Mouse (Mus musculus) forebrain, embryonic 14.5 days (tissue): ENCODE data around the gene Cd86. TPM values are rescaled to one million over a fixed set of nuclear protein-coding genes. Genes with fewer than 3 reads are reported as not detected.

Experiments used
- ATAC-seq: fragments of 200-750 bp; cut with Nextera tagmentation; 2 replicates; pipeline ENCODE4 v1.8.0; 2017; ENCODE audit warnings: mild to moderate bottlenecking, moderate library complexity
- DNase-seq: peaks from one replicate; pipeline ENCODE4 v3.0.0-alpha.2; 2015; ENCODE audit warnings: low spot score
- H3K27ac ChIP-seq: fragments of 300-500 bp; sonication (generic); 2 replicates; pipeline ENCODE4 v1.5.1; 2014; ENCODE audit warnings: low read depth, mild to moderate bottlenecking, control low read depth, low read length, moderate library complexity
- H3K27me3 ChIP-seq: fragments of 300-500 bp; sonication (generic); replicated peaks from 2 replicates; pipeline ENCODE4 v1.6.1; 2014; ENCODE audit warnings: low read length, control low read depth, mixed read lengths; ENCODE audit not compliant: control insufficient read depth, insufficient read depth
- H3K36me3 ChIP-seq: fragments of 300-500 bp; sonication (generic); 2 replicates; pipeline ENCODE4 v1.6.1; 2014; ENCODE audit warnings: low read length, control low read depth; ENCODE audit not compliant: control insufficient read depth, insufficient read depth
- H3K4me1 ChIP-seq: fragments of 300-500 bp; sonication (generic); 2 replicates; pipeline ENCODE4 v1.6.1; 2014; ENCODE audit warnings: antibody characterized with exemption, low read length, control low read depth; ENCODE audit not compliant: control insufficient read depth, insufficient read depth
- H3K4me2 ChIP-seq: fragments of 300-500 bp; sonication (generic); 2 replicates; pipeline ENCODE4 v1.6.1; 2014; ENCODE audit warnings: mild to moderate bottlenecking, control low read depth, low read length
- H3K4me3 ChIP-seq: fragments of 300-500 bp; sonication (generic); 2 replicates; pipeline ENCODE4 v1.5.1; 2014; ENCODE audit warnings: low read depth, low read length, control low read depth
- H3K9ac ChIP-seq: fragments of 300-500 bp; sonication (generic); 2 replicates; pipeline ENCODE4 v1.6.1; 2014; ENCODE audit warnings: mild to moderate bottlenecking, low read length, control low read depth, moderate library complexity
- H3K9me3 ChIP-seq: fragments of 300-500 bp; sonication (generic); replicated peaks from 2 replicates; pipeline ENCODE4 v1.6.1; 2016; ENCODE audit warnings: low read length, control low read depth, mixed read lengths; ENCODE audit not compliant: control insufficient read depth
- WGBS: fragments of 180-500 bp; shearing (Covaris S2); extraction: QIAGEN DNeasy Blood & Tissue Kit; methylation state at CpG from one replicate; pipeline ENCODE4 v1.1.7; 2014; 5-methylcytosine and 5-hydroxymethylcytosine counted together
- polyA plus RNA-seq: library from polyadenylated mRNA; unstranded; fragments of >200 nt; fragmentation: Nextera tagmentation; extraction: Ambion mirVana; gene quantifications from 2 replicates; pipeline ENCODE4 v1.2.1, GENCODE M21; 2014

Cd86 gene
- polyA plus RNA-seq, 1 experiment from 2014 or later, result 2.0 TPM

GRCm38 (mm10) chr16:36632229-36632628 lies 33.7 kb downstream of the Cd86 start:
- DNase-seq (no peak), ATAC-seq (no peak)
- H3K9me3 ChIP-seq, result no peaks in the 10 kb centered on the region
- no peak overlapping the region for H3K4me3 ChIP-seq
- H3K4me2 ChIP-seq, result no peak overlapping the region
- H3K27me3 ChIP-seq, result no peaks in the 10 kb centered on the region
- 93% methylated on average over 8 of the region's 8 CpGs for WGBS
- H3K4me1 ChIP-seq, result no peaks in the 10 kb centered on the region
- no peaks in the 10 kb centered on the region for H3K36me3 ChIP-seq
- no peak overlapping the region for H3K27ac ChIP-seq
- H3K9ac ChIP-seq, result no peak overlapping the region

GRCm38 (mm10) chr16:36631607-36632006 lies 34.3 kb downstream of the Cd86 start:
- Histone ChIP-seq H3K27ac (no peak overlapping the region), H3K9ac (no peak overlapping the region), H3K4me1 (no peaks in the 10 kb centered on the region), H3K4me3 (no peak overlapping the region), H3K4me2 (no peak overlapping the region), H3K27me3 (no peaks in the 10 kb centered on the region), H3K36me3 (no peaks in the 10 kb centered on the region), H3K9me3 (no peaks in the 10 kb centered on the region)
- DNase-seq (no peak), ATAC-seq (no peak)
- WGBS, result 95% methylated on average over 5 of the region's 5 CpGs

GRCm38 (mm10) chr16:36627740-36628139 lies 38.1 kb downstream of the Cd86 start:
- Histone ChIP-seq H3K4me2 (no peak overlapping the region), H3K27me3 (no peaks in the 10 kb centered on the region), H3K4me3 (no peak overlapping the region), H3K9me3 (no peaks in the 10 kb centered on the region), H3K9ac (no peak overlapping the region), H3K27ac (no peak overlapping the region), H3K36me3 (no peaks in the 10 kb centered on the region), H3K4me1 (no peaks in the 10 kb centered on the region)
- DNase-seq, result no peak
- ATAC-seq, result no peak
- WGBS, result 90% methylated on average over 1 of the region's 1 CpGs

- ATAC-seq (no peak), DNase-seq (no peak)
- Histone ChIP-seq H3K36me3 (no peaks in the 10 kb centered on the region), H3K4me1 (no peaks in the 10 kb centered on the region), H3K9ac (no peak overlapping the region), H3K9me3 (no peaks in the 10 kb centered on the region), H3K27ac (no peak overlapping the region), H3K27me3 (no peaks in the 10 kb centered on the region), H3K4me3 (no peak overlapping the region), H3K4me2 (no peak overlapping the region)
- 94% methylated on average over 5 of the region's 5 CpGs for WGBS
These were observed 39.2 kb downstream of the Cd86 start for GRCm38 (mm10) chr16:36626567-36627197.

GRCm38 (mm10) chr16:36625909-36626308 lies 40.0 kb downstream of the Cd86 start:
- H3K4me2 ChIP-seq, result no peak overlapping the region
- DNase-seq (no peak), ATAC-seq (no peak)
- no peak overlapping the region for H3K27ac ChIP-seq
- WGBS, result 94% methylated on average over 1 of the region's 1 CpGs
- no peaks in the 10 kb centered on the region for H3K27me3 ChIP-seq
- H3K9me3 ChIP-seq, result no peaks in the 10 kb centered on the region
- no peak overlapping the region for H3K4me3 ChIP-seq
- H3K36me3 ChIP-seq, result no peaks in the 10 kb centered on the region
- no peak overlapping the region for H3K9ac ChIP-seq
- H3K4me1 ChIP-seq, result no peaks in the 10 kb centered on the region

- Histone ChIP-seq H3K4me1 (no peaks in the 10 kb centered on the region), H3K4me3 (no peak overlapping the region), H3K27me3 (no peaks in the 10 kb centered on the region), H3K9me3 (no peaks in the 10 kb centered on the region), H3K4me2 (no peak overlapping the region), H3K27ac (no peak overlapping the region), H3K36me3 (no peaks in the 10 kb centered on the region), H3K9ac (no peak overlapping the region)
- no peak for ATAC-seq
- WGBS, result 90% methylated on average over 3 of the region's 3 CpGs
- DNase-seq, result no peak
These were observed 43.6 kb downstream of the Cd86 start for GRCm38 (mm10) chr16:36622320-36622719.

DNA sequence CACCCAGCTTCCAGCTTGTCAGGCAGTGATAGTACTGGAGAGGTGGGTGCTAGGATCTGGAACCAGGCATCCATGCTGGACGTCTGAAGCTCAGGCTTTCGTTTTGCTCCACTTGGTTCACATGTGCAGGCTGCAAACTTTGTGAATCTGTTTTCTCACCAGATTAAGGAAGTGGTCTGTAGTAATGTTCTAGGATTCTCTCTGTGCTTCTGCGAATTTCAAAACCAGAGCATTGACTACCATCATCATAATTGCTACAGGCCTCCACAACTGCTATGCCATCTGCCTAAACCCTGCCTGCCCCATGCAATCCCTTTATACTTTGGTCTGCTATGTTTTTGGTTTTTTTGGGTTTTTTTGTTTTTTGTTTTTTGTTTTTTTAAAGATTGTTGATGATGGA lies 44.8 kb downstream of the Cd86 start:
- ATAC-seq (no peak), DNase-seq (no peak)
- Histone ChIP-seq H3K9me3 (no peaks in the 10 kb centered on the region), H3K9ac (no peak overlapping the region), H3K4me2 (no peak overlapping the region), H3K27ac (no peak overlapping the region), H3K27me3 (no peaks in the 10 kb centered on the region), H3K4me3 (no peak overlapping the region), H3K4me1 (no peaks in the 10 kb centered on the region), H3K36me3 (no peaks in the 10 kb centered on the region)
- WGBS, result 87% methylated on average over 3 of the region's 3 CpGs

DNA sequence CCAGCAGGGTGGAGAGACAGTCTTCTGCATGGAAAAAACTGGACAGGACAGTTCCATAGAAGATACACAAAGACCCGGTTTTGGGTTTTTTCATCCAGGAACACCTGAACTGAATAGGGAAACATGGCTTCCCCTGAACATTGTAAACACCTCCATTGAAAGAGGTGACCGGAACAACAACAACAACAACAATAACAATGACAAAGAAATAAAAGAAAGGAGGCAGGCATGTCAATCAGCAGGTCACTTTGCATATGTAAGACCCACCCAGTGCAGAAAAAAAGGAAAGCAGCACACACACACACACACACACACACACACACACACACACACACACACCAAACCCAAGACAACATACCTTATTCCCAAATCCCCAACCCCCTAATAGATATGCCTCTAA lies 52.2 kb downstream of the Cd86 start:
- no peak overlapping the region for H3K4me2 ChIP-seq
- H3K4me3 ChIP-seq, result no peak overlapping the region
- H3K4me1 ChIP-seq, result no peaks in the 10 kb centered on the region
- no peak overlapping the region for H3K27ac ChIP-seq
- DNase-seq (no peak), ATAC-seq (no peak)
- H3K27me3 ChIP-seq, result no peaks in the 10 kb centered on the region
- no peaks in the 10 kb centered on the region for H3K36me3 ChIP-seq
- 81% methylated on average over 2 of the region's 2 CpGs for WGBS
- no peak overlapping the region for H3K9ac ChIP-seq
- no peaks in the 10 kb centered on the region for H3K9me3 ChIP-seq

DNA sequence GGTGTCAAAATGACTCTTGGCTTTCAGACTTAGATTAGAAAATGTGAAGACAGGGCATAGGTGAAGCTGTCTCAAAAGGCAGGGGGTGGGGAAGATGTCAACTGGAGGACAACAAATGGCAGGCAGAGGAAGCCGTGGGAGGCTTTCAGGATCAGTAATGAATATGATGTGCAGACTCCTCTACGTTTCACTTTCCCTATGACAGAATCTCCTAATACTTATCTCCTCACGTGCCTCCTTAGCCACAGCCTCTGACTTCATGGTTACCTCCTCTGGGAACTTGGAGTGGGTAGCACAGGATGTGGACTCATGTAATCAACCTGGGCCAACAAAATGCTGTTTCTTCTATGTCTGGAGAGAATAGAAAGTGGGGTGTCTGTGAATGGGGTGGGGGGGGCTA lies 63.2 kb downstream of the Cd86 start:
- 87% methylated on average over 3 of the region's 3 CpGs for WGBS
- H3K9me3 ChIP-seq, result no peaks in the 10 kb centered on the region
- no peak overlapping the region for H3K9ac ChIP-seq
- no peak overlapping the region for H3K27ac ChIP-seq
- DNase-seq (no peak), ATAC-seq (no peak)
- no peaks in the 10 kb centered on the region for H3K27me3 ChIP-seq
- no peaks in the 10 kb centered on the region for H3K36me3 ChIP-seq
- no peaks in the 10 kb centered on the region for H3K4me1 ChIP-seq
- H3K4me3 ChIP-seq, result no peak overlapping the region
- no peak overlapping the region for H3K4me2 ChIP-seq
